Mouse (Mus musculus) spleen, embryonic (tissue): Measurements from ENCODE around the gene Gm29582.
"Not testable (repeated sequence)": the region's sequence is repeated elsewhere in the genome, so short reads cannot be mapped to it uniquely, and the experiment has no call there.

Experiments
- CTCF ChIA-PET: fragments of 350-600 bp; sonication (Branson Sonifier 250); formaldehyde crosslinking; loops from one replicate; lab custom pipeline; 2022; lab: Charles Lee

Gene Gm29582

GRCm38 (mm10) chrY:30738461-30738860 lies at the start of gene Gm29582:
TSS of gene Gm29582 (minus strand) at chrY:30738561.
- CTCF ChIA-PET = not testable (repeated sequence)
